Mouse (Mus musculus): ENCODE data around the gene Rhoq.
A peak's percentile ranks its signal among the peaks of the same experiment; 100 is the strongest.

Gene Rhoq

GRCm38 (mm10) chr17:86997323-86997722, 34.4 kb downstream of the Rhoq start:
- no peak for DNase-seq (ENCODE audit: low spot score)

DNA sequence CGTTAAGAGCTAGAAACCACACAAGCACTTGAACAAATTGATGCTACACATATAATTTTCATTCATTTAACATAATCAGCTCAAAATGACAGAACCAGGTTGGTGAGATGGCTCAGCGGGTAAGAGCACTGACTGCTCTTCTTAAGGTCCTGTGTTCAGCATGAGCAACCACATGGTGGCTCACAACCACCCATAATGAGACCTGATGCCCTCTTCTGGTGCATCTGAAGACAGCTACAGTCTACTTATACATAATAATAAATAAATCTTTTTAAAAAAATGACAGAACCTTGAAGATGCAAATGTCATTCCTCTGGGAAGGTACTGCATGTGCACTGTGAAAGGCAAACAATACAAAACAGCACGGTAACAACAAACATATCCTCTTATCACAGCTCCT, 46.1 kb downstream of the Rhoq start:
- DNase-seq (ENCODE audit: low spot score): no peak

- DNase-seq (ENCODE audit: low spot score): no peak
Observed at GRCm38 (mm10) chr17:87011301-87012019, 48.6 kb downstream of the Rhoq start.

DNA sequence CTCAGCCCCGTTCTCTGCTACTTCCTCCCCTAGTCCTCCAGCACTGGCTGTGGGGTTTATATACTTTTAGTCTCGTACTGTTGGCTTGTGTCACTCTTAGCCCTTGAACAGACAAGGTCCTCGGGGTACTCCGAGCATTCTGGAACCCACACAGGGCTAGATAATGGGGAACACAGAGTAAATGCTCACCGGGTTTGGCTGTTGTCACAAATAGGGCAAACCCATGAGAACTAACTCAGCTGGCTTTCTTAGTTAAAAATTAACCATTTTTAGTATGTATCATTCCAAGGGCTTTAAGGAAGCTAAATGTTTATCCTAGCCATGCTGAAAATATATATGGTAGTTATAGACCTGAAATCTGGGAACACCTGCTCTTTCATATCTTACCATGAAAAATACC, 56.8 kb downstream of the Rhoq start:
- no peak for DNase-seq (ENCODE audit: low spot score)

GRCm38 (mm10) chr17:87024491-87025242, 61.8 kb downstream of the Rhoq start:
- no peak for DNase-seq (ENCODE audit: low spot score)

GRCm38 (mm10) chr17:87025269-87025949, 62.5 kb downstream of the Rhoq start, which contains the start of the genes Pigf and Cript:
Gene Pigf (minus strand): TSS chr17:87025406.
Gene Cript (plus strand): TSS chr17:87025550.
- DNase-seq (ENCODE audit: low spot score): peak; percentile 99

DNA sequence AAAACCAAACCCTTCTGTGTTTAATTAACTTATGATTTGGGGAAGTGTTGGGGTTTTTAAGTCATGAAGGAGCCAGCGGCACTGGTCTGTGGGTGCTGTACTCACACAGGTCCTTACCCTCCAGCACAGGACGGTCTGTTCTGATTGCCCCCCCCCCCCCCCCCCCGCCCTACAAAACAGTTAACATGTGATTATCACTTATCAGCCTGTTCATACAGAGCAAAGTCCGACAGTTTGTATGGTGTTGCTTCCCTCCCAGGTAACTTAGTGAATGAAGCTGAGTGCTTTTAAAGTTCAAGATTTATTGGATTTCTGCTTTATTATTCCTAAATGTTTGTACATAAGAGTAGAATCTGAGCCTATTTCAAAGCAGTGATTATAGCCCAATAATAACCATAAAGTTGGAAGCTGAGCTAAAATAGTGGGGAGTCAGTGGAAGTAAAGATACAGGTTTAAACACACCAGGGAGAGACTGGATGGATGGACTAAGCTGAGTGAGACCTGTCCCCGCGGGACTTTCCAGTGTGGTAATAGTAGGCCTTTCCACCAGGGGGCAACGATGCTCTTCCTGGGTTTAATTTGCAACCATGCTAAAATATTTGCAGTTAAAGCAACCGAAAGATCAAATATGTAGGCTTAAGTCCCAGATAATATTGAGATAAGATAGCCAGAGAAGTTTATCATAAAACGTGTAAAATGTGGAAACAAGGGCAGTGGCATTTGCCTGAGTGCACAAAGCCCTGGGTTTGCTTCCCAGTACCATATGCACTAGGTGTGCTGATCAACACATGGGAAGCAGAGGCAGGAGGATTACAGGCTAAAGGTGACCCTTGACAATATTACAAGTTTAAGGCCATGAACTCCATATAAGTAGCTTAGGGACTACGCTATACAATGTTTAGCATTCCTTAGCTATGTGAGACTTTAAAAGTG, 73.5 kb downstream of the Rhoq start:
- peak; percentile 79 for DNase-seq (ENCODE audit: low spot score)

DNA sequence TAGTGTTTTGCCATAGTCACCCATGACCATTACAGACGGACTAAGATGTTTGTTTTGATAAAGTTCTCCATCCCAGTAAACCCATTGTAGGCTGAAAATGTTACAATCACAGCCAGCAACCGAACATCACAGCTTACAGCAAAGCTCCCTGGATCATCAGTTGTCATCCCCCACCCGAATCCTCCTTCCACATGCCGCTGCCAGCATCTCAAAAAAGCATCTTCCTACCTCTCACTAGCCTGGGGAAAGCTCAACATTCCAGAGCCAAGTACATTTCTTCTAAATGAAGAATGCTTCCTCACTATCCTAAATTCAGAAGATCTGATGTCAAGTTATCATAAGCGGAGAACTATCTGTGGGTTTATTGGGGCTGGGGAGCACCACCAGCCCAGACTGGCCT, 75.6 kb downstream of the Rhoq start:
- no peak for DNase-seq (ENCODE audit: low spot score)

GRCm38 (mm10) chr17:87041739-87042138, 78.9 kb downstream of the Rhoq start:
- no peak for DNase-seq (ENCODE audit: low spot score)

DNA sequence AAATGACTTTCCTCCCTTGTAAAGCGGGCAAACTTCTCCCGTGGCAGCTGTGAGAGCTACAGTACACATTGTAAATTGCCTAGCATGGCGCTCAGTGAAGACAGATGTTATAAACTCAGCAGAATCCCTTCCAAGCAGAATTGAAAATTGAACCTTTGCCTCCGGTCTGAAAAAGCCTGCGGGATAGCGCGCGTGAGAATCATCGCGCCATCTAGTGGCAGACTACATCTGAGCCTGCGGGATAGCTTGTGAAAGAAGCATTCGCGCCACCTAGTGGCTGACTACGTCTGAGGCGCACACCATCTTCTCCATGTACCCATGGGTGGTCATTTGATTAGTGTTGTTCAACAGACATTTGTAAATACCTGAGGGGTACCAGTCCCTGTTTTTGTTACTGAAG, 81.5 kb downstream of the Rhoq start:
- peak; percentile 96 for DNase-seq (ENCODE audit: low spot score)

DNA sequence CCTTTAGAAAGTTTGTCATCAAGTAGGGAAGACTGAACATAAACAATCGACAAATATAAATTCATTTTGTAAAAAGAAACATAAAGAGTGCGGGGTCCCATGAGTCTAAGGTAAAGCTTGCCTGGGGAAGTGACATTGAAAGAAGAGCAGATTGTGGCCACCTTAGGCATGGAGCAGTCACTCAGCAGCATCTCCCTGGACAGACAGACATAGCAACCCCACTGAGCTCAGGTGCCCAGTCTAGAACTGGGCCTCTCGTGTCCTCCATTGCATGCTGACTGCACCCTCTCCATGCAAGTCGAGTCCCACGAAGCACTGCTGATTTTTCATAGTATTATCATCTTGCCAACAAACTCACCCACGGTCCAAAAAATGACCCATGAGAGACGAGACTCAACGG, 81.9 kb downstream of the Rhoq start:
- DNase-seq (ENCODE audit: low spot score): no peak

Data from adipocyte (in vitro differentiated cells).